Mouse (Mus musculus) liver, postnatal 0 days (tissue): ENCODE results near the gene Stx1a. TPM values are rescaled to one million over a fixed set of nuclear protein-coding genes. Genes with fewer than 3 reads are reported as not detected.
"Not testable (repeated sequence)": the region's sequence is repeated elsewhere in the genome, so short reads cannot be mapped to it uniquely, and the experiment has no call there.

Source experiments
- ATAC-seq: fragments of 200-750 bp; cut with Nextera tagmentation; 2 replicates; pipeline ENCODE4 v1.8.0; 2017; ENCODE audit warnings: mild to moderate bottlenecking, moderate library complexity
- DNase-seq: peaks from one replicate; pipeline ENCODE4 v3.0.0-alpha.2; 2016
- H3K27ac ChIP-seq: fragments of 300-500 bp; sonication (generic); 2 replicates; pipeline ENCODE4 v1.5.1; 2014; ENCODE audit warnings: antibody characterized with exemption, moderate library complexity, mild to moderate bottlenecking, low read depth
- H3K27me3 ChIP-seq: fragments of 300-500 bp; sonication (generic); 2 replicates; pipeline ENCODE4 v1.6.1; 2014; ENCODE audit warnings: low read length, control low read depth, mixed read lengths; ENCODE audit not compliant: insufficient read depth
- H3K36me3 ChIP-seq: fragments of 300-500 bp; sonication (generic); replicated peaks from 2 replicates; pipeline ENCODE4 v1.6.1; 2014; ENCODE audit warnings: mild to moderate bottlenecking, control low read depth, low read length, moderate library complexity, mixed read lengths; ENCODE audit not compliant: insufficient read depth
- H3K4me1 ChIP-seq: fragments of 300-500 bp; sonication (generic); 2 replicates; pipeline ENCODE4 v1.6.1; 2014; ENCODE audit warnings: antibody characterized with exemption, mild to moderate bottlenecking, control low read depth; ENCODE audit not compliant: insufficient read depth
- H3K4me2 ChIP-seq: fragments of 300-500 bp; sonication (generic); 2 replicates; pipeline ENCODE4 v1.6.1; 2014; ENCODE audit warnings: low read depth, mild to moderate bottlenecking, low read length, moderate library complexity, mixed read lengths
- H3K4me3 ChIP-seq: fragments of 300-500 bp; sonication (generic); 2 replicates; pipeline ENCODE4 v1.5.1; 2014; ENCODE audit warnings: low read depth, low read length
- H3K9ac ChIP-seq: fragments of 300-500 bp; sonication (generic); replicated peaks from 2 replicates; pipeline ENCODE4 v1.6.1; 2014; ENCODE audit warnings: mild to moderate bottlenecking, moderate library complexity
- H3K9me3 ChIP-seq: fragments of 300-500 bp; sonication (generic); 2 replicates; pipeline ENCODE4 v1.6.1; 2016; ENCODE audit warnings: mild to moderate bottlenecking, control low read depth, low read length, mixed read lengths
- CTCF ChIP-seq: sonication (generic); IDR thresholded peaks from 2 replicates; pipeline ENCODE4 v1.5.1; 2016; ENCODE audit warnings: antibody characterized with exemption, low read depth
- EP300 ChIP-seq: IDR thresholded peaks from 2 replicates; pipeline ENCODE4 v1.6.1; 2016; ENCODE audit warnings: antibody characterized with exemption, low read depth, mild to moderate bottlenecking
- WGBS: fragments of 180-500 bp; shearing (Covaris S2); extraction: QIAGEN DNeasy Blood & Tissue Kit; methylation state at CpG from one replicate; pipeline ENCODE4 v1.1.7; 2014; ENCODE audit not compliant: insufficient replicate concordance; 5-methylcytosine and 5-hydroxymethylcytosine counted together
- polyA plus RNA-seq: library from polyadenylated mRNA; unstranded; fragments of >200 nt; fragmentation: Nextera tagmentation; extraction: Ambion mirVana; gene quantifications from 2 replicates; pipeline ENCODE4 v1.2.1, GENCODE M21; 2015

Gene Stx1a
- polyA plus RNA-seq, 1 experiment from 2014 or later: 2.3 TPM

- no peak overlapping the region for H3K4me2 ChIP-seq
- WGBS: 63% methylated on average over 3 of the region's 3 CpGs
- no peak overlapping the region for H3K9ac ChIP-seq
- ATAC-seq (no peak), DNase-seq (no peak)
- peaks cover 15% of the 10 kb centered on the region for H3K4me1 ChIP-seq
- peaks cover 5% of the 10 kb centered on the region; the same call in 1 of the 2 replicates for H3K36me3 ChIP-seq
- no peak overlapping the region for H3K4me3 ChIP-seq
- no peak overlapping the region for H3K27ac ChIP-seq
- TF ChIP-seq EP300: no peak
- no peak for TF ChIP-seq CTCF
- H3K27me3 ChIP-seq: no peaks in the 10 kb centered on the region
- no peaks in the 10 kb centered on the region for H3K9me3 ChIP-seq
These were observed 21.3 kb downstream of the Stx1a start for GRCm38 (mm10) chr5:135044575-135044974.

- Histone ChIP-seq H3K9me3 (no peaks in the 10 kb centered on the region), H3K27me3 (no peaks in the 10 kb centered on the region), H3K9ac (no peak overlapping the region), H3K4me1 (no peaks in the 10 kb centered on the region), H3K4me3 (no peak overlapping the region), H3K27ac (no peak overlapping the region), H3K36me3 (peaks cover 7% of the 10 kb centered on the region), H3K4me2 (no peak overlapping the region)
- 77% methylated on average over 5 of the region's 5 CpGs for WGBS
- ATAC-seq (no peak), DNase-seq (no peak)
- TF ChIP-seq CTCF: no peak
- no peak for TF ChIP-seq EP300
These were observed 25.3 kb downstream of the Stx1a start for GRCm38 (mm10) chr5:135048539-135048938.

- not testable (repeated sequence) for H3K9me3 ChIP-seq, H3K4me2 ChIP-seq, H3K4me3 ChIP-seq, H3K4me1 ChIP-seq, H3K9ac ChIP-seq, H3K27ac ChIP-seq, H3K27me3 ChIP-seq, ATAC-seq, DNase-seq
- WGBS: 75% methylated on average over 6 of the region's 6 CpGs
- peaks cover 14% of the 10 kb centered on the region for H3K36me3 ChIP-seq
These were observed 26.0 kb downstream of the Stx1a start for GRCm38 (mm10) chr5:135049268-135049667.

GRCm38 (mm10) chr5:135053356-135053755 lies 30.1 kb downstream of the Stx1a start:
- H3K9me3 ChIP-seq: no peaks in the 10 kb centered on the region
- H3K36me3 ChIP-seq: peaks cover 26% of the 10 kb centered on the region
- no peaks in the 10 kb centered on the region for H3K4me1 ChIP-seq
- no peak overlapping the region for H3K9ac ChIP-seq
- WGBS: 80% methylated on average over 12 of the region's 12 CpGs
- no peak overlapping the region for H3K4me3 ChIP-seq
- no peak overlapping the region for H3K4me2 ChIP-seq
- DNase-seq (no peak), ATAC-seq (no peak)
- no peak for TF ChIP-seq EP300
- TF ChIP-seq CTCF: no peak
- no peak overlapping the region for H3K27ac ChIP-seq
- no peaks in the 10 kb centered on the region for H3K27me3 ChIP-seq

- Histone ChIP-seq H3K27ac (peak within 1 kb of the TSS; percentile 74), H3K9ac (peak within 1 kb of the TSS; percentile 91), H3K9me3 (0 out of 2 replicates have a peak, but pooled peaks cover 2% of the 10 kb centered on the region), H3K4me1 (peaks cover 10% of the 10 kb centered on the region), H3K4me2 (peak within 1 kb of the TSS; percentile 98), H3K27me3 (no peaks in the 10 kb centered on the region), H3K36me3 (peaks cover 26% of the 10 kb centered on the region), H3K4me3 (peak within 1 kb of the TSS; percentile 87)
- peak; percentile 98 for DNase-seq
- WGBS: 2% methylated on average over 52 of the region's 52 CpGs
- peak; percentile 99 for ATAC-seq
- 0 out of 2 replicates have a peak, but pooled peaks have one; percentile 6 for TF ChIP-seq CTCF
- peak; percentile 76 for TF ChIP-seq EP300
These were observed 40.5 kb downstream of the Stx1a start, which contains the start of gene Dnajc30 for GRCm38 (mm10) chr5:135063629-135064381. TSS of gene Dnajc30 (plus strand) at chr5:135064202.

- WGBS: under 1% methylated on average over 39 of the region's 40 CpGs
- H3K27ac ChIP-seq: peak overlapping the region; percentile 74
- H3K4me1 ChIP-seq: peaks cover 10% of the 10 kb centered on the region
- TF ChIP-seq EP300: no peak
- no peak for TF ChIP-seq CTCF
- peak; percentile 54 for ATAC-seq
- H3K4me3 ChIP-seq: peak overlapping the region; percentile 87
- H3K9me3 ChIP-seq: 0 out of 2 replicates have a peak, but pooled peaks cover 2% of the 10 kb centered on the region
- H3K9ac ChIP-seq: peak overlapping the region; percentile 91
- no peaks in the 10 kb centered on the region for H3K27me3 ChIP-seq
- H3K36me3 ChIP-seq: peaks cover 20% of the 10 kb centered on the region
- no peak for DNase-seq
- peak overlapping the region; percentile 98 for H3K4me2 ChIP-seq
These were observed 41.1 kb downstream of the Stx1a start for GRCm38 (mm10) chr5:135064382-135064766.

GRCm38 (mm10) chr5:135064909-135065446 lies 41.7 kb downstream of the Stx1a start, which contains the start of gene Bud23:
TSS of gene Bud23 (minus strand) at chr5:135064959.
- Histone ChIP-seq H3K9ac (peak within 1 kb of the TSS; percentile 91), H3K36me3 (peaks cover 16% of the 10 kb centered on the region), H3K4me3 (peak within 1 kb of the TSS; percentile 87), H3K4me2 (peak within 1 kb of the TSS; percentile 98), H3K27ac (peak within 1 kb of the TSS; percentile 74)
- DNase-seq, ATAC-seq, H3K4me1 ChIP-seq, H3K27me3 ChIP-seq, H3K9me3 ChIP-seq: not testable (repeated sequence)
- 66% methylated on average over 8 of the region's 9 CpGs for WGBS
